Mouse (Mus musculus): ENCODE measurements around the gene Dock7.
A peak's percentile ranks its signal among the peaks of the same experiment; 100 is the strongest.

The Dock7 gene

DNA sequence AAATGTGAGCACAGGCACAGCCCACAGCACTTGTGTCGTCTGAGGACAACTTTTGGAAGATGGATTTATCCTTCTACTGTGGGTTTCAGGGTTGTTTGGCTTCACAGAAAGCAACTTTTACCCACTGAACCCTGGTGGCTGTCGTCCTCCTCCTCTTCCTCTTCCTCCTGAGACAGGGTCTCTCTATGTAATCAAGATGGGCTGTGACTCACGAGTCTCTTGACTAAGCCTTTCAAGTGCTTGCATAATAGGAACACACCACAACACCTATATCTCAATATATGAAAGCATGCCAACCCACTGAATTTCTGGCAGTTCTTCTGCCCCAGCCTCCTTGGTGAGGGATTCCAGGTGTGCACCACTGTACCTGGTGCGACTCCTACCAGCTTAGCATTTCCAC is 199.8 kb downstream of the Dock7 start:
- DNase-seq (ENCODE audit: extremely low spot score, low read depth, low spot score) = no peak

DNA sequence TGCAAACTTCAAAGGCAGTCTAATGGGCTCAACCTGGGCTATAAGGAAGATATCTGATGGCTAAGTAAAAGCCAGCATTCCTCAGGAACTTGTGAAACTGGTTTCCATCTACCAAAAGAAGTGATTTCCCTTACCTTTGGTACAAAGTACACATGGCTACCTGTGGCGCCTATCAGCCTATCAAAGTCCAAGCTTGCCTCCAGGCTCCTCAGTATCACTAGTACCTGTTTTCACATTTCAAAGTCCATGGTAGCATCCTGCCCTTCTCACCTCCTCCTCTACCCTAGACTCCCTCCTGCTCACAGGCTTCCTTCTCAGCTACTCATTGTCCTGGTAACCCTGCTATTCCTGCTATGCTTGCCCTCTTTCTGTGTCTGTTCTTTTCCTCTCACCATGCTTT is 202.5 kb downstream of the Dock7 start:
- no peak for DNase-seq (ENCODE audit: extremely low spot score, low read depth, low spot score)

- DNase-seq (ENCODE audit: extremely low spot score, low read depth, low spot score) = no peak
Observed at GRCm38 (mm10) chr4:98917724-98918123, 203.0 kb downstream of the Dock7 start.

GRCm38 (mm10) chr4:98910246-98910645 is 210.5 kb downstream of the Dock7 start:
- no peak for DNase-seq (ENCODE audit: extremely low spot score, low read depth, low spot score)

DNA sequence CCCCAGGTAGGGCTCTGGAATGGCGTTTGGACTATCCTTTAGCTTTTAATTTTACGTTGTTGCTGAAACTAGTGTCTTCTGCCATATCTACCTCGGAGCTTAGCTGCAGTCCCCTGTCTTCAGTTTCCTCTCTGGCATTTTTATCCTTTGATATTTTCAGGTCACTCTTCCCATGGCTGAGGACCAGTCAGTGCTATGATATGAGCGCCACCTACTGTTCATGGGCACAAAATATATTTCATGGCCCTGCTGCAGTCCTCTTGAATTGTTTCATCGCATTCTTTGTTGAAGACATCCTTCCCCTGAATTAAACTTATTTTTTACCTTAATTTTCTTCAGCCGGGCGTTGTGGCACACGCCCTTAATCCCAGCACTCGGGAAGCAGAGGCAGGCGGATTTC is 233.6 kb downstream of the Dock7 start:
- peak; percentile 44 for DNase-seq (ENCODE audit: extremely low spot score, low read depth, low spot score)
